Mouse (Mus musculus) liver, embryonic 12.5 days (tissue): ENCODE measurements around the gene Dcaf4. TPM values are rescaled to one million over a fixed set of nuclear protein-coding genes. Genes with fewer than 3 reads are reported as not detected.
A peak's percentile ranks its signal among the peaks of the same experiment; 100 is the strongest.

Experiments
- ATAC-seq: fragments of 200-750 bp; cut with Nextera tagmentation; 2 replicates; pipeline ENCODE4 v1.8.0; 2017; ENCODE audit warnings: moderate number of reproducible peaks, mild to moderate bottlenecking, moderate library complexity
- H3K27ac ChIP-seq: fragments of 300-500 bp; sonication (generic); 2 replicates; pipeline ENCODE4 v1.5.1; 2016; ENCODE audit warnings: mild to moderate bottlenecking
- H3K27me3 ChIP-seq: fragments of 300-500 bp; sonication (generic); replicated peaks from 2 replicates; pipeline ENCODE4 v1.6.1; 2016; ENCODE audit warnings: mild to moderate bottlenecking, moderate library complexity
- H3K36me3 ChIP-seq: fragments of 300-500 bp; sonication (generic); 2 replicates; pipeline ENCODE4 v1.6.1; 2016; ENCODE audit warnings: mild to moderate bottlenecking, moderate library complexity
- H3K4me1 ChIP-seq: fragments of 300-500 bp; sonication (generic); 2 replicates; pipeline ENCODE4 v1.6.1; 2016
- H3K4me2 ChIP-seq: fragments of 300-500 bp; sonication (generic); 2 replicates; pipeline ENCODE4 v1.6.1; 2016; ENCODE audit warnings: mild to moderate bottlenecking, moderate library complexity
- H3K4me3 ChIP-seq: fragments of 300-500 bp; sonication (generic); 2 replicates; pipeline ENCODE4 v1.5.1; 2016; ENCODE audit warnings: mild to moderate bottlenecking, moderate library complexity
- H3K9ac ChIP-seq: fragments of 300-500 bp; sonication (generic); 2 replicates; pipeline ENCODE4 v1.6.1; 2016; ENCODE audit warnings: mild to moderate bottlenecking, moderate library complexity
- H3K9me3 ChIP-seq: fragments of 300-500 bp; sonication (generic); replicated peaks from 2 replicates; pipeline ENCODE4 v1.6.1; 2016; ENCODE audit warnings: mild to moderate bottlenecking, moderate library complexity
- WGBS: fragments of 180-500 bp; shearing (Covaris S2); methylation state at CpG from one replicate; pipeline ENCODE4 v1.1.7; 2016; ENCODE audit not compliant: insufficient replicate concordance; 5-methylcytosine and 5-hydroxymethylcytosine counted together
- polyA plus RNA-seq: library from polyadenylated mRNA; unstranded; fragments of >200 nt; fragmentation: Nextera tagmentation; extraction: Ambion mirVana; gene quantifications from 2 replicates; pipeline ENCODE4 v1.2.1, GENCODE M21; 2016

Gene Dcaf4
- 16.9 and 18.7 TPM in 2 replicates for polyA plus RNA-seq

DNA sequence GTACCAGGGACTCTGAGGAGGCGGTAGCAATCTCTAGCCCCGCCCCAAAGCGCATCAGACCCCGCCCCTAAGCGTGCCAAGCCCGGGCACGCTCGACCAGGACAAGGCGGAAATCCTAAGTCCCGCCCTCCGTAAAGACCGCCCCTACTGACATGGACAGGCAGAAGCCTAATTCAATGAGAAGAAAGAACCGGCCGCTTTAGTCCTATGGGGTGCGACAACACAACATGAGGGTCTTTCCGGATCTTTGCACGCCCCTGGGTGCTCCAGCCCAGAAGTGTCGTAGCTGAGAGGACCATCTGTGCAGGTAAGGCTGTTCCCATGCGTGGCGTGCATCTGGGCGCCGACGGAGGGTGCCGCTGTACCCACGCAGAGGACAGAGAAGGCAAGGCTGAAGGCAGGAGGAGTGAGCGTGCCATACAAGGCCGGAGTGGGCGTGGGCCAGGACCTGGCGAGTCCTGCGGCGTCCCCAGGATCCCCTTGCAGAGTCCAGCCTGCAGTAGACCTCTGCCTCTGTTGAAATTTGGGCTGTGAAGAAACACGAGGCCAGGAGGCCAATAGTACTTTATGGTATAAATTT, at the start of gene Dcaf4:
Dcaf4 (plus strand) TSS at position 156 of the 580 bp plus-strand sequence.
- H3K4me1 ChIP-seq = peaks cover 60% of the 10 kb centered on the region
- no peaks in the 10 kb centered on the region for H3K36me3 ChIP-seq
- peak within 1 kb of the TSS; percentile 68 for H3K9ac ChIP-seq
- peak within 1 kb of the TSS; percentile 77 for H3K4me2 ChIP-seq
- no peaks in the 10 kb centered on the region for H3K9me3 ChIP-seq
- ATAC-seq = peak; percentile 96
- peak within 1 kb of the TSS; percentile 71 for H3K27ac ChIP-seq
- H3K27me3 ChIP-seq = no peaks in the 10 kb centered on the region
- peak within 1 kb of the TSS; percentile 69 for H3K4me3 ChIP-seq
- under 1% methylated on average over 32 of the region's 32 CpGs for WGBS

DNA sequence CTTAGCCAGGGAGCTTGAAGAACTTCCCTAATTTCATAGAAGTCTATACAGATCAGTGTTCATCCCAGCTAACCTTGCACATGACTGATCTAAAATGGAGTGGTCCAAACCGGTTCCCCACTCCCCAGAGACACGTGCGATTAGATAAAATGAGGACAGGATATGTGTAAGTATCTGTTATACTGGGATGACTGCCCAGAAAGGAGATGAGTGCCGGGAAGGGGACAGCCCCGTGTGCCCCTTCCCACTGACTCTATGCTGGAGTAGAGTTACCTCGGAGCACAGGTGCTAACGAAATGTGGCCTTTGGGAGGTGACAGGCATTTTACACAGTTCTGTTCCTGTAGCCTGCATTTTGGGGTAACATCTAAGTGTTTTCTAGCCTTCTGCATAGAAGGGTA, 48.5 kb upstream of the Dcaf4 start:
- no peaks in the 10 kb centered on the region for H3K9me3 ChIP-seq
- H3K4me2 ChIP-seq = no peak overlapping the region
- no peak for ATAC-seq
- H3K4me1 ChIP-seq = peaks cover 44% of the 10 kb centered on the region
- 57% methylated on average over 7 of the region's 7 CpGs for WGBS
- peaks cover 17% of the 10 kb centered on the region for H3K27me3 ChIP-seq
- no peak overlapping the region for H3K9ac ChIP-seq
- H3K27ac ChIP-seq = no peak overlapping the region
- H3K4me3 ChIP-seq = no peak overlapping the region
- H3K36me3 ChIP-seq = no peaks in the 10 kb centered on the region

DNA sequence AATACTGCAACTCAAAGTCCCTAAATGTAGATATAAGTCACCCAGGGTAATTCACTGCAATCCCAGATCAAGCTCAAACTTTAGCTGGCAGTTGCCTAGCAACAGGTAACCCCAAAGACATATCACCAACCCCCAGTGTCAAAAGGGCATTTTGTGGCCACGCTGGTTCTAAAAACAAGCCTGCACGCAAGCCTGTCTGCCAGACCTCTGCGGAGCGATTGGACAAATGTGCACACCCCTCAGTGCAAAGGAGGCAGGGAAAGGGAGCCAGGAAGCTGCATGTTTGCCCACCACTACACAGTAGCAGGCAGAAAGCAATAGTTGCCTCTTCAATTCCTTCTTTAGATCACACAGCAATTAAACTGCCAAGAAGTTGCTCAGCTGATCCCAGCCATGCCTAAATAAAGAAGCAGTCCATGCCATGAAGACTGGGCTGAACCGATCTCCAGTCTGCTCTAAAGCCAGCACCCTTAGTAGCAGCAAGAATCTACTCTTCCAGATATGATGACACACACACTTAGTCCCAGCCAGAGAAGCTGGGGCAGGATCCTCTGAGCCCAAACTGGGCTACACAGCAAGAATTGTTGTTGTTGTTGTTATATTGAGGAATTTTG, 46.2 kb upstream of the Dcaf4 start:
- Histone ChIP-seq H3K9me3 (no peaks in the 10 kb centered on the region), H3K4me1 (peaks cover 37% of the 10 kb centered on the region), H3K4me3 (no peak overlapping the region), H3K27me3 (peaks cover 17% of the 10 kb centered on the region), H3K4me2 (no peak overlapping the region), H3K36me3 (no peaks in the 10 kb centered on the region), H3K9ac (no peak overlapping the region), H3K27ac (no peak overlapping the region)
- peak; percentile 58; the same call in 1 of the 2 replicates for ATAC-seq
- WGBS = 59% methylated on average over 5 of the region's 5 CpGs

DNA sequence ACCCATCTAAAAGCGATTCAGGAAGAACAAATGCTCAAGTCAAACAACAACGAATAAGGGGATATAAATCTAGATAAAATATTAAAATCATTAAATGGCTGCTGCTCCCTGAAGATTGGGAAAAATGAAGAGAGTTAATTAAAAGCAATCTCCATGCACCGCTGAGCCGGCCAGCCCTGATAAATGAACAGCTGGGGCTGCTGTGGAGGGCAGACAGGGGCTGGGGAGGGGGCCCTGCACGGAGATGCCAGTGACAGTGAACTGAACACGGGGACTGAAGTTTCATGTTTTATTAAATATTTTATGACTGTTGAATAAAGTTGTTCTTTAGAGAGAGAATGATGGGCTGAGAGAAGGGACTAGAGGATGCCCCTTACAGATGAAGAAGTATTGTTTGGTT, 44.8 kb upstream of the Dcaf4 start:
- H3K27ac ChIP-seq = no peak overlapping the region
- H3K4me1 ChIP-seq = peaks cover 51% of the 10 kb centered on the region
- ATAC-seq = no peak
- no peak overlapping the region for H3K4me2 ChIP-seq
- no peaks in the 10 kb centered on the region for H3K36me3 ChIP-seq
- no peak overlapping the region for H3K4me3 ChIP-seq
- no peaks in the 10 kb centered on the region for H3K9me3 ChIP-seq
- no peak overlapping the region for H3K9ac ChIP-seq
- 58% methylated on average over 6 of the region's 6 CpGs for WGBS
- peaks cover 11% of the 10 kb centered on the region for H3K27me3 ChIP-seq

DNA sequence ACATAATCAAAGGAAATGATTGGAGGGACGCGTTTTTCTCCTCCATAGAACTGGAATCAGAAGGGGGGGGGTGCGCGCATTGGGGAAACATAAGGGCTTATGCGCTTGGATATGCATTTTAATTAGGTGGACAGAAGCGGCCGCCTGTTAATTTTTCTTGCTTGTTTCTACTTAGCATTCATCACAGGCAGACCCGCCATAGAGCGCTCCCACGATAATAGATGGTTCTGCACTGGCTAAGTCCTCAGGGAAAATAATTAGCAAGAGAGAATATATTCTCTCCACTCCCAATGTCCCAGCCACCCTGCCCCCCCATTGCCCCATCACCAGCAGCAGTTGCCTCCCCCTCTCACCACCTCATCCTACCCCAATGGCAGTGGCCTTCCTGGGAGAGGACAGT, 44.0 kb upstream of the Dcaf4 start:
- Histone ChIP-seq H3K9ac (no peak overlapping the region), H3K27ac (no peak overlapping the region), H3K4me1 (peaks cover 59% of the 10 kb centered on the region), H3K27me3 (peaks cover 11% of the 10 kb centered on the region), H3K9me3 (no peaks in the 10 kb centered on the region), H3K4me3 (no peak overlapping the region), H3K36me3 (no peaks in the 10 kb centered on the region), H3K4me2 (no peak overlapping the region)
- 78% methylated on average over 10 of the region's 10 CpGs for WGBS
- no peak for ATAC-seq

DNA sequence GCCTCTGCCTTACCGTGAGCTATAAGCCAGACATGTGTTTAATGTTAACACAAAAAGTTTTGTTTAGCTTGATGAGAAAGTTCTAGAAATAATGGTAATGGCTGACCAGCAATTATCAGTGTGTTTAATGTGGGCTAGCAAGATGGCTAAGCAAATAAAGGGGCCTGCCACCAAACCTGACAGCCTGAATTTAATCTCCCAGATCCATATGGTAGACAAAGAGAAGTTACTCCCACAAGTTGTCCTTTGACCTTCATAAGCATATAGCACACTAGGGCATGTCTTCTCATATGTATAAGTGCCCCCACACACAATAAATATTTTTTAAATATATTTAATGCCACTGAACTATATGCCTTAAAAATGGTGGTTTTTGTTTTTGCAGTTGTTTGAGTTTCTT, 41.1 kb upstream of the Dcaf4 start:
- Histone ChIP-seq H3K27me3 (peaks cover 6% of the 10 kb centered on the region; the same call in 1 of the 2 replicates), H3K27ac (peak overlapping the region; percentile 55; the same call in 1 of the 2 replicates), H3K36me3 (no peaks in the 10 kb centered on the region), H3K4me2 (peak overlapping the region; percentile 39), H3K4me1 (peaks cover 67% of the 10 kb centered on the region), H3K4me3 (no peak overlapping the region), H3K9ac (no peak overlapping the region), H3K9me3 (no peaks in the 10 kb centered on the region)
- peak; percentile 83 for ATAC-seq
- 63% methylated on average over 1 of the region's 1 CpGs for WGBS

DNA sequence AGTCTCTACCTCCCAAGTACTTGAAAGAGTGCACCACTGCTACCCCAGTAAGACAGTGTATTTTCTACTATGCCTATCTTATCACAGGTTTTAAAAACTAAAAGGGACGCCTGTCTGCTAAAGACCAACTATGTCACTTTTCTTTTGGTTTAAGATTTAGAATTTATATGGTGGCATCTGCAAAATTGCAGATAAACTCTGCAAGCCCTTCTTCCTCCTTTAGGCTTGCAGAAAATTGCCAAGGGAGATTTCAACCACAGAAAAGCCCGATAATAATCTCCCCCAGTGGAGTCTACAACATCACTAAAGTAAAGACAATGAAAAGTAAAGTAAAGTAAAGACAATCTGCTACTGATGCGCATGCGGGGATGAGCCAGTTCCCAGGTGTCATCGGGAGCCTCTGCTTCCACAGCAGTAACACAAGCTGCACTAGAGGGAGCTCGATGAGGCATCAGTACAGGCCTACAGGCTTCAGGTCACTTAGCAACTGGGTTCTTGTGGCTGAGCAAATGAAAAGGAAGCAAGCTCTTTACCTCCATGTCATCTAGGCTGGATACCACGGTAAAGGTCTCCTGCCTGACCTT, 40.4 kb upstream of the Dcaf4 start:
- Histone ChIP-seq H3K4me1 (peaks cover 71% of the 10 kb centered on the region), H3K27ac (peak overlapping the region; percentile 52), H3K27me3 (peaks cover 12% of the 10 kb centered on the region), H3K9ac (0 out of 2 replicates have a peak overlapping the region, but pooled peaks have one; percentile 10), H3K36me3 (no peaks in the 10 kb centered on the region), H3K4me2 (no peak overlapping the region), H3K4me3 (no peak overlapping the region), H3K9me3 (no peaks in the 10 kb centered on the region)
- ATAC-seq = no peak
- WGBS = 51% methylated on average over 7 of the region's 7 CpGs

DNA sequence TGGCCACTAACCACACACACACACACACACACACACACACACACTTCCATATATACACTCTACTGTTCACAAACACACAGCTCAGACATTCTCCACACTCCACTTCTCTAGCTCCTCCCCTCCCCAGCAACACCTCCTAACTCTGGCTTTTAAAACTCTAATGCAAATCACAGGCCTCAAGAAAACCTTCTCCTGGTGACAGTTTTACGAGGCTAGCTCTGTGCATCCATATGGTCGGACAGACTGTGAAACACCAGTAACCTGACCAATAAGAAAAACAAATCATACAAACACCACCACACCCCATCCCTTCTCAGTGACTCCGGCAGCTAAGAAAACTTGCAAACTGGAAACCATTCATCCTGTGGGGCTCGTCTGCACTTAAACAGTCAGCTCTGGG, 38.8 kb upstream of the Dcaf4 start:
- WGBS = 80% methylated on average over 4 of the region's 4 CpGs
- no peak overlapping the region for H3K9ac ChIP-seq
- no peak overlapping the region for H3K4me3 ChIP-seq
- no peak for ATAC-seq
- H3K36me3 ChIP-seq = no peaks in the 10 kb centered on the region
- 0 out of 2 replicates have a peak overlapping the region, but pooled peaks have one; percentile 28 for H3K27ac ChIP-seq
- no peak overlapping the region for H3K4me2 ChIP-seq
- peaks cover 75% of the 10 kb centered on the region for H3K4me1 ChIP-seq
- H3K27me3 ChIP-seq = peaks cover 28% of the 10 kb centered on the region
- H3K9me3 ChIP-seq = no peaks in the 10 kb centered on the region

DNA sequence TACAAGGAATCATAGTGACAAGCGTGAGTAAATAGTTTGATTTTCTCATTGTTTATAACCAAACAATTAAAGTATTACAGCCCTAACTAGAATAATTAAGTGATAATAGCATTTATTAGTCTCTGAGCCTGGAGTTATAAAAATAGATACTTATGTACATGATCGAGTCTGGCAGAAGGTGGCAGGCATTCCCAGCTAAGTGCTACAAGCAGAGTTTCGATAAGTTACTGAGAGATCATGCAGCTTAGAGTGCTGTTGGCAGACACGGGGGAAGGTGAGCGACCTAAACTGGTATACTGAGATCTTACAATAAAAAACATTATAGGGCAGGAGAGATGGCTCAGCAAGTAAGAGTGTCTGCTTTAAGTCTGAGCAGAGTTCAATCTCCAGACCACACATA, 36.6 kb upstream of the Dcaf4 start:
- peaks cover 79% of the 10 kb centered on the region for H3K4me1 ChIP-seq
- H3K9ac ChIP-seq = no peak overlapping the region
- no peak overlapping the region for H3K27ac ChIP-seq
- H3K4me2 ChIP-seq = no peak overlapping the region
- no peaks in the 10 kb centered on the region for H3K36me3 ChIP-seq
- no peak overlapping the region for H3K4me3 ChIP-seq
- H3K9me3 ChIP-seq = no peaks in the 10 kb centered on the region
- peaks cover 30% of the 10 kb centered on the region for H3K27me3 ChIP-seq
- WGBS = 56% methylated on average over 5 of the region's 5 CpGs
- no peak for ATAC-seq

DNA sequence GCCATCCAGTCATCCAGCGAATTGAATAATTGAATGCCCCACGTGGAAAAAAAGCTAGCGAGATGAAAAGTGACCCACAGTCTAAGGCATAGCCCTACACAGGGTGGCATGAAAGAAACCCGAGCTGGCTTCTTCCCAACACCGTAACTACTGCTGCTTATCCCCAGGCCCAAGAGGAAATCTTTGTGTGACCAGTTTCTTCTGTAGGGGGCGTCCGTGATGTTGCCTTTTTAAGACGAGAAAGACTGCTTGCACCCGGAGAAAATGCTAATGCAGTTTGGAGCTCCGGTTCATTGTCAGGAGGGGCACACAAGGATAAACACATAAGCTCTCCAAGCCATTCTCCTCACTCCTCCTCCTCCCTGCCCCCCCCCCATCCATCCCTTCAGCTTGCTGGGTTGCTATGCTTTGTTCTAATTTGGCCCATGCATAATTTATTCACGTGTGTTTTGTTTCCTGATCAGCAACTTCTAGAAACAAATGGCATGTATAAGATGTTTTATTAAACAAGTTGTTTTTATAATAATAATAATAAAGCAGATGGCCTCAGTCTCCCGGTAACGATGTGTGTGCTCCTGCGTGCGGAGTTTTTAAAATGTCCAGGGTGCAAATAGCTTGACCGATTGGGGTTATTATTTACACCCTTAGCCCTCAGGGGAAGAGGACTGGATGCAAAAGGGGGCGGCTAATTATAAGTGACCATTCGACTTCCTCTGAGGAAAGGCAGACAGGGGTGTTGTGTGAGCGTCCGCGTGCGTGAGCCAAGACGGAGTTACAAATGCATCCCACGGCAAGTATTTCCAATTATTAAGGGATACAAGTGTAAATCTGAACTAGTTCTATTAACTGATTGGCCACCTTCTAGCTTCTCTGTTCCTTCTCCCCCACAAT, 35.2 kb upstream of the Dcaf4 start:
- Histone ChIP-seq H3K27me3 (peaks cover 30% of the 10 kb centered on the region), H3K4me3 (peak overlapping the region; percentile 86), H3K36me3 (no peaks in the 10 kb centered on the region), H3K4me2 (peak overlapping the region; percentile 99), H3K27ac (no peak overlapping the region), H3K4me1 (peaks cover 73% of the 10 kb centered on the region), H3K9me3 (no peaks in the 10 kb centered on the region), H3K9ac (peak overlapping the region; percentile 15; the same call in 1 of the 2 replicates)
- no peak for ATAC-seq
- 6% methylated on average over 24 of the region's 24 CpGs for WGBS

DNA sequence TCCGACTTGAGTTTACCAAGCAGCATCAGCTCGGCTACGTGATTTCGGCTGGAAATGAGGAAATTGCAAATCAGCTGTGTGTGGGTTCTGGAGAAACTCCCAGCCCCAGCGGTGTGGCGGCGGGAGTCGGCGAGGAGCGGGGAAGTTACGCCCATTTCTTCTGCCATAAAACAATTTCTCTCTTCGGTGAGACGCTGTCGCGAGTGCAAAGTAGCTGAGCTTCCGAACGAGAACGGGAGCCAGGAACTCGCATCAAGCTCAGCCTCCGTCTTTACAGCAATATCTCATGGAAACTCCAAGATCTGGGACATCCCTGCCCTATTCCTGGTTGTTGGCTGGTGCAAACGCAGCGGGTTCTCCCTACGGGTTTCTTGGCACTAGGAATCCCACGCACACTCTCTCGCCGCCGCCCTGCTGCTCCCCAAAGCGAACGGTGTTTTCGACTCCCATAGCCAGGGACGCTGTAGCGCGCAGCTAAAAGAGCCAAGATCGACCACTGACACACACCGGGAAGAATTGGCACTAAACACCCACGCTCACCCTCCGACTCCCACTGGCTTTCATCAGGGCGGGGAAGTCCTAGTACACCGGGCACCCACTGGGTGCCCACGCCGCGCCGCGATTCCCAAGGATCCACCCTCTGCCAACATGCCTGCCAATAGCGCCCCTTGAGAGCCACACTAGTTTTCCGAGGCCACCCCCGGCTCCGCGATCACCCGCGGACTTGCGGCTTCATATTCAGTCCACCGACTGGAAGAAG, 34.2 kb upstream of the Dcaf4 start:
- Histone ChIP-seq H3K4me2 (peak overlapping the region; percentile 99), H3K4me3 (peak overlapping the region; percentile 86), H3K36me3 (no peaks in the 10 kb centered on the region), H3K27ac (peak overlapping the region; percentile 90; the same call in 1 of the 2 replicates), H3K9me3 (peaks cover 3% of the 10 kb centered on the region; the same call in 1 of the 2 replicates), H3K9ac (peak overlapping the region; percentile 88), H3K27me3 (peaks cover 30% of the 10 kb centered on the region), H3K4me1 (peaks cover 63% of the 10 kb centered on the region)
- ATAC-seq = no peak
- under 1% methylated on average over 53 of the region's 53 CpGs for WGBS
